Mouse (Mus musculus): ENCODE measurements around the gene Abca7.

DNA sequence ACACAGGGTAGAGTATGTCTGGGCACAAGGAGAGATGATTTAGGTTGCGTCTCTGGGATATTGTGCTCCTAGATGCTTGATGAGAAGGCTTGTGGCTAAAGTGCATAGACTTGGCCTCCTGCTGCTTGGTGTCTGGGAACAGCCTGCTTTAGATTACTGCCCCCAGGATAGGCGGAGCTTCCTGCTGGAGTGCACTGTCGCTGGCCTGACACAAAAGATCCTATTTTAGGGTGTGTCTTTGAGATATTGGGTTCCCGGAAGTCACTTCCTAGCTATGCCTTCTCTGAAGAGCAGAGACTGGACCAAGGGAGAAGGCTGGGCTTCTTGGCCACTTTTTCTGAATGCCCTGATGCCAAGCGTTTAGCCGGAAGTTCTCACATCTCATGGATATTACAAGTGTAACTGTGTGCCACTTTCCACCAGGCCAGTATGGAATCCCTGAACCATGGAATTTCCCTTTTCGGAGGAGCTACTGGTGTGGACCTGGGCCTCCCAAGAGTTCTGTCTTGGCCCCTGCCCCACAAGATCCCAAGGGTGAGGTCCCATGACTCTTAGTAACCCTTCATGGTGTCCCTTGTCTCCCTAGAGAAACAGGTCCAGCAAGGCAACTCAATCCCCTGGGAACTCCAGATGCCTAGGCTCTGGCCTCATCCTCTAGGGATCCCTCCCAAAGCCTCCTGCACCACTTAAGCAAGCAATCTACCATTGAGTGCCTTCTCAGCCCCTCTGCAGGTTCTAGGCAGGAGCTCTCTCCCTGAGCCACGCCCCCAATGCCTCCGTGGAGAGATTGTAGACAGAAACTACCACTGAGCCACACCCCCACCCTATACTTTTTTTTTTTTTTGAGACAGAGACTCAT is 7.3 kb downstream of the Abca7 start:
- TF ChIP-seq EP300 (optimal IDR thresholded peaks at IDR 0.05) (no peak), CTCF (IDR thresholded peaks at IDR 0.05; ENCODE audit: low read depth) (no peak)
